Mouse (Mus musculus) splenic B cell, adult 2 months (primary cell): ENCODE data around the gene Kcnma1.

ENCODE experiments used
- DNase-seq: peaks from one replicate; pipeline ENCODE4 v3.0.0-alpha.2; 2011; ENCODE audit warnings: low read depth, low spot score
- H3K27me3 ChIP-seq: 2 replicates; pipeline ENCODE4 v1.6.1; 2012; ENCODE audit warnings: mild to moderate bottlenecking, low read length, moderate library complexity, mixed read lengths; ENCODE audit not compliant: control insufficient read depth, poor library complexity, insufficient read depth, severe bottlenecking
- H3K36me3 ChIP-seq: 2 replicates; pipeline ENCODE4 v1.6.1; 2012; ENCODE audit warnings: mild to moderate bottlenecking, low read length, moderate library complexity, mixed read lengths; ENCODE audit not compliant: control insufficient read depth, poor library complexity, insufficient read depth, severe bottlenecking

The Kcnma1 gene

DNA sequence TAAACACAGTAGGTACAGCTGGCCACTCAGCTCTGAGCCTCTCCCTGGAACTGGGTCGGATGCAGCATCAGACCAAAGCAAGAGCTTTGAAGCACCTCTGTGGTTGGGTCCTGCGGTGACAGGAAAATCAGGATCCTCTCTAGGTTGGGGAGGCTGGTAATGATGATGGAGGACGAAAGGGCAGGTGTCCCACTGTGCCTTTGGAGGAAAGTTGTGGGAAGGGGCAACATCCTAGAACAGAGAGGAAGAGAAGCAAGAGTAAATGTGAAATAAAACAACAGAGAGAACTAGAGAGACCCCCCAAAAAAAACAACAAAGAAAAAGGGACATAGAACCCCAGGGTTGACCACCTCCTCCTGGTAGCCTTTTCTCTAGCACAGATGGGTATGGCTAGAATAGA lies at the start of gene Kcnma1:
Kcnma1 (minus strand) TSS at position 101 of the 400 bp plus-strand sequence.
- DNase-seq: no peak
- H3K36me3 ChIP-seq: no peaks in the 10 kb centered on the region
- H3K27me3 ChIP-seq: no peaks in the 10 kb centered on the region

- no peaks in the 10 kb centered on the region for H3K36me3 ChIP-seq
- H3K27me3 ChIP-seq: no peaks in the 10 kb centered on the region
- no peak for DNase-seq
Observed at GRCm38 (mm10) chr14:24059747-24060146, 45.5 kb upstream of the Kcnma1 start.

DNA sequence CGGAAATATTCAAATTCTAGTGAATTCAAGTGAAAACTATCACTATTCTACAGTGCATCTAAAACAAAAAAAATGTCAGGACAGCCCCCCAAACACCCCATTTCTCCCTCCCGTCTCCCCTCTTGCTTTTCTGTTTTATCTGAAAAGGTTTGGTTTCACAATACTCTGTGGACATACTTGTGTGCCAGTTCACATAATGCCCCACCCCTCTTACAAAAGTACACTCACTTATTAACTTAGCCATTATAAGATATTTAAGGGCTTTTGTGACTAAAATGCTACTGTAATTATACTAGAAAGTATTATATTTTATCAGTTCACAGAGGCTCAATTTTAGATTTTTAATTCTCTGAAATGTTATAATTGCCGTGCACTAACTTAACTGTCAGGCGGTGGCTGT lies 45.0 kb upstream of the Kcnma1 start:
- no peaks in the 10 kb centered on the region for H3K27me3 ChIP-seq
- no peaks in the 10 kb centered on the region for H3K36me3 ChIP-seq
- no peak for DNase-seq

GRCm38 (mm10) chr14:24051821-24052220 lies 37.5 kb upstream of the Kcnma1 start:
- no peak for DNase-seq
- H3K36me3 ChIP-seq: no peaks in the 10 kb centered on the region
- H3K27me3 ChIP-seq: no peaks in the 10 kb centered on the region

DNA sequence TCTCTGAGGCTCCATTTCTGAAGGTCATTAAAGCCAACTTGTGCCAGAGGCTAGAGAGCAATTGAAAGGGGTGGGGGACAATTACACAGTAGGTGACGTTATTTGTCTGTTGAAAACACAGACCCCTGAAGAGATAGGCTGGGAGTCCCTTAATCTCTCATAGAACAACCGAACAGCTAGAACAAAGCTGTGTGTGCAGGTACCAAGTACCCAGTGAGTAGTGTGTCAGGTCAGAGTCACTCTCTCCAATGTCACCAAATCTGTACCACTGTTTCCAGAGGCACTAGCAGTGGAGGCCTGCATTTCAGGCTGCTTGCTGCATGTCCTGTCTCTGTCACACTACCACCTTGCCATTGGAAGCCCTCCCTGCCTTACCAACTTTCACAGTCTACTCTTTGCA lies 22.3 kb upstream of the Kcnma1 start:
- H3K27me3 ChIP-seq: no peaks in the 10 kb centered on the region
- no peaks in the 10 kb centered on the region for H3K36me3 ChIP-seq
- no peak for DNase-seq

- no peaks in the 10 kb centered on the region for H3K27me3 ChIP-seq
- H3K36me3 ChIP-seq: no peaks in the 10 kb centered on the region
Observed at GRCm38 (mm10) chr14:24036208-24036535, 21.9 kb upstream of the Kcnma1 start.

DNA sequence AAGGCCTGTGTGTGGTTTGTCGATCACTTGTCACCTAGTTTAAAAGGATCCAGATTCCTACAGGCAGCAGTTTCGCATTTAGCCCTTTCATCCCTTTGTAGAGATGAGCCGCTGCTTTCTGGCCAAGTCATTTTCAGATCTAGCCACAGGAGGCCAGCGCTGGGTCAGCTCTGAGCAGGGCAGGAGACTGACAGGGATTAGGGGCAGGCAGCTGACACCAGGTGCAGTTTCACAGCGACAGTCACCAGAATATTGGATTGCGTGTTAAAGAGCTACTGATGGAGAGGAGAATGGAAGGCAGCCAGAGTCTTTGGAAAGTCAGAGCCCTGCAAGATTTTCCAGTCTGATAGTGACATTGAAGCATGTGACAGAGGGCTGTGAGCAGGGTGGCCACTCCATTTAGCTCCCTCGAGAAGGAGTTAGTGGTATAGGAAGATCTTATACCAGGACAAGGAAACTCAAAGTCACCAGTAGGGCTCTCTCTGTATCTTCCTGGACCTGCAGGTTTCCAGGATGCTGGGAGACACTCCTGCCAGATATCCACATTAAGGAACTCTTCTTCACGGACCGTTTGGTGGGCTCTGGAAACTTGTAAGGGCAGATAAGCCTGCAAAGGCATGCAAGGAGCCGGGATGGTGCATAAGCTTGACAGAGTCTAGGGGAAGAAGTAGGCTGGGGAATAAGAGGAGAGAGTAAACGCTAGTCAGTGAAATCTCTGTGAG lies 21.4 kb upstream of the Kcnma1 start:
- H3K36me3 ChIP-seq: no peaks in the 10 kb centered on the region
- no peak for DNase-seq
- H3K27me3 ChIP-seq: no peaks in the 10 kb centered on the region

More at GRCm38 (mm10) chr14:24036208-24036535, 21.9 kb upstream of the Kcnma1 start:
- no peak for DNase-seq

GRCm38 (mm10) chr14:24032876-24033389 lies 18.6 kb upstream of the Kcnma1 start:
- no peaks in the 10 kb centered on the region for H3K27me3 ChIP-seq
- H3K36me3 ChIP-seq: no peaks in the 10 kb centered on the region
- DNase-seq: no peak

GRCm38 (mm10) chr14:24032201-24032600 lies 17.9 kb upstream of the Kcnma1 start:
- Histone ChIP-seq H3K36me3 (no peaks in the 10 kb centered on the region), H3K27me3 (no peaks in the 10 kb centered on the region)
- DNase-seq: no peak

DNA sequence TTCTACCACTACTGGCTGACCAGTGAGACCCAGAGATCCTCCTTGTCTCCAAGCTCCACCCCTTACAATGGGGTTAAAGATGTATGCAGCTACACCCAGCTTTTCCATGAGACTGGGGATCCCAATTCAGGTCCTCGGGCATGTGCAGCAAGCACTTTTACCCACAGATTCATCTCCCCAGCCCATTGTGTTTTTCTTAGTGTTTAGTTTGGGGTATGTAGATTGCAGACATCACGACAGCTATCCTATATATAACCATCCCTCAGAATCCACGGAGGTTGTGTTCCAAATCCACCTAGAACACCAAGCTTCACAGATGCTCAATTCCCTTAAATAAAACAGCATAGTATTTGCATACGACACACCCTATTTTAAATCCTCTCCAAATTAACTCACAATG lies 6.4 kb upstream of the Kcnma1 start:
- H3K36me3 ChIP-seq: no peaks in the 10 kb centered on the region
- DNase-seq: no peak
- H3K27me3 ChIP-seq: no peaks in the 10 kb centered on the region

GRCm38 (mm10) chr14:24009978-24010377 lies 4.3 kb downstream of the Kcnma1 start:
- DNase-seq: no peak
- Histone ChIP-seq H3K27me3 (no peaks in the 10 kb centered on the region), H3K36me3 (no peaks in the 10 kb centered on the region)

GRCm38 (mm10) chr14:24008252-24008651 lies 6.0 kb downstream of the Kcnma1 start:
- no peak for DNase-seq
- Histone ChIP-seq H3K27me3 (no peaks in the 10 kb centered on the region; the same call in 1 of the 2 replicates), H3K36me3 (no peaks in the 10 kb centered on the region)

GRCm38 (mm10) chr14:24006276-24006675 lies 8.0 kb downstream of the Kcnma1 start:
- no peaks in the 10 kb centered on the region for H3K36me3 ChIP-seq
- no peak for DNase-seq

DNA sequence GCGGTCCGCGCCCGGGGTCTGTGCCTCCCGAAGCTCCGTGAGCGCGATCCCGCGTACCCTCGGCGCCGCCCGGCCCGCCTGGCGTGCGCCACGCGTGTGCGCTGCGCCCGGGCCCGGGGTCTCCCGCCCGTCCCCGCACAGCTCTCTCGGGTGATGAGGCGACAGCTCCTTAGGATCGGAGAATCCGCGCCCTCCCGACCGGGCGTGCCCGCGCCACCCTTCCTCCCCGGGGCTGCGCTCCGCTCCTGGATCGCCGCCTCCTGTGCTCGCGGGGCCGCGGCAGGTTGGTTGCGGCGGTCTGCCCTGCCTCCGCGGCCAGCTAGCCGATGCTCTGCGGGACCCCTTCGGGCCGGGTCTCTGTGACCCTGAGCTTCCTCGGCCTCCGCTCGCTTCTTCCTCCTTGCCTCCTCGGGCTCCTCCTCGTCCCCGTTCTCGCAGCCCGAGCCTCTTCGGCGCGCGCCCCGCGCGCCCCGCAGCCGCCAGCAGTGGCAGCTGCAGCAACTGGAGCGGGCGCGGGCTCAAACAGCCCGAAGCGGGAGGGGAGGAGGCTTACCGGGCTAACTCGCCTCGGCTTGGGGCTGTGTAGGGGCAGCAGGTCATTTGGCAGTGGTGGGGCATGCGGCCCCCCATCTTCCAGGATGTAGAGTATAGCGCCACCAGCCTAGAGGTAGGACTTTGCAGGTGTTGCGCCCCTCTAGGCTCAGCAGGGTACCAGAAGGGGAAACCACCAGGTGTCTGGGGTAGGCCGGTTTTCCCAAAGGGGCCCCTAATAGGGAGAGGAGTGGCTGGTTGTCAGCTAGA lies 9.6 kb downstream of the Kcnma1 start:
- Histone ChIP-seq H3K27me3 (no peaks in the 10 kb centered on the region; the same call in 1 of the 2 replicates), H3K36me3 (no peaks in the 10 kb centered on the region)
- DNase-seq: no peak

More at GRCm38 (mm10) chr14:24006276-24006675, 8.0 kb downstream of the Kcnma1 start:
- H3K27me3 ChIP-seq: no peaks in the 10 kb centered on the region; the same call in 1 of the 2 replicates
